Mouse (Mus musculus) olfactory bulb, adult 2 months (tissue): ENCODE results near the gene Mepe.
A peak's percentile ranks its signal among the peaks of the same experiment; 100 is the strongest.

Experiments
- CTCF ChIP-seq: fragments of 200-500 bp; IDR thresholded peaks from 2 replicates; pipeline ENCODE4 v1.5.1; 2012; ENCODE audit warnings: low read depth, mild to moderate bottlenecking, low read length, moderate library complexity; ENCODE audit not compliant: insufficient read depth
- POLR2A ChIP-seq: fragments of 200-500 bp; IDR thresholded peaks from 2 replicates; pipeline ENCODE4 v1.6.1; 2012; ENCODE audit warnings: mild to moderate bottlenecking, low read depth, low read length, moderate library complexity; ENCODE audit not compliant: insufficient read depth

DNA sequence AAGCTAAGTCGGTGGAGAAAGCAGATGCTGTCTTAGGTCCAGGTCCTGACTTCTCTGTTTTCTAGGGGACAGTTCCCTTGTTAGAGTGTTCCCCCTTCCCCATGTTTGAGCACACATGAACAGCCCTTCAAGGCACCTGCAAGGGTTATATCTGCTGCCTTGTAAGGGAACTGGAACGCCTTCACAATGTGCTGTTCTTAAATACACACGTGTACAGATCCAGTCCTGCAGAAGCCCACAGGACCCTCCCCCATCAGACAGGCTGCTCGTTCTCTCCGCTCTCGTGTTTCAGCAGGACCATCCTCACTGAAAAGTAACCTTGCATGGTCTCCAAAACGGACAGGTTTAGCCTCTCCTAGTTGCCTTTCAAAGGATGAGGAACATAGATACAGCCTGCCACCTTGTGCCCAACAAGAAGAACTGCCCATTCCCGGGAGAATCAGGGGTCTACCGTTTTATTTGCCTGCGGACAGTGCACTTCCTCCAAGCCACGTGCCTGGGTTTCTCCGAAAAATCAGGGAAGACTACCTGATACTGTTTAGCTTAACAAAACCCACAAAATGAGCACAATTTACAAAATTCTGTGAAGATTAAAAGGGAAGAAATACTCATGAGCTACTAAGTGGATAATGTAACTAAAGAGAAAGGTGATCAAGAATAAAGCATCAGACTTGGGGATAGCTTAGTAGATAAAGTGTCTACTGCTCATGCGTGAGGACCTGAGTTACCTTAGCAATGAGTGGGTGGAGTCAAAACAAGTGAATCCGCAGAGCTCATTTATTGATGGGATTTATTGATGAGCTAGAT is 14.8 kb downstream of the Mepe start:
- TF ChIP-seq POLR2A (no peak), CTCF (peak; percentile 46; the same call in 1 of the 2 replicates)
